Mouse (Mus musculus) thymus, postnatal 4 days (tissue): ENCODE measurements at regions not wholly inside any gene's neighbourhood (a gene's known extent, or its start where the extent isn't known, plus 50 kb on each side); places are given as distances from the start of the nearest gene placed in this dataset.

Experiments used
- DNase-seq: peaks from one replicate; pipeline ENCODE4 v3.0.0; 2021

- no peak for DNase-seq
These were observed 67.5 kb downstream of the Lmo4 start for GRCm38 (mm10) chr3:144137483-144137882.

- DNase-seq = no peak
These were observed 68.6 kb downstream of the Lmo4 start for GRCm38 (mm10) chr3:144136432-144136831.

- no peak for DNase-seq
These were observed 69.4 kb downstream of the Lmo4 start for GRCm38 (mm10) chr3:144135646-144136045.

- DNase-seq = no peak
These were observed 77.0 kb downstream of the Lmo4 start for GRCm38 (mm10) chr3:144128042-144128441.

GRCm38 (mm10) chr3:144124353-144124752, 80.7 kb downstream of the Lmo4 start:
- no peak for DNase-seq

GRCm38 (mm10) chr3:144123361-144124072, 81.5 kb downstream of the Lmo4 start:
- DNase-seq = no peak

GRCm38 (mm10) chr3:144119076-144119475, 85.9 kb downstream of the Lmo4 start:
- DNase-seq = no peak

GRCm38 (mm10) chr3:144113672-144114645, 91.1 kb downstream of the Lmo4 start:
- no peak for DNase-seq

- DNase-seq = no peak
These were observed 94.5 kb downstream of the Lmo4 start for GRCm38 (mm10) chr3:144110331-144111080.

GRCm38 (mm10) chr3:144109769-144110168, 95.3 kb downstream of the Lmo4 start:
- DNase-seq = no peak

GRCm38 (mm10) chr3:144108310-144108709, 96.7 kb downstream of the Lmo4 start:
- DNase-seq = no peak

- DNase-seq = no peak
These were observed 97.4 kb downstream of the Lmo4 start for GRCm38 (mm10) chr3:144107664-144108063.

- DNase-seq = no peak
These were observed 100.7 kb downstream of the Lmo4 start for GRCm38 (mm10) chr3:144104366-144104765.

- DNase-seq = no peak
These were observed 105.6 kb downstream of the Lmo4 start for GRCm38 (mm10) chr3:144099444-144099843.

- DNase-seq = no peak
These were observed 106.3 kb downstream of the Lmo4 start for GRCm38 (mm10) chr3:144098762-144099161.

- no peak for DNase-seq
These were observed 113.8 kb downstream of the Lmo4 start for GRCm38 (mm10) chr3:144091231-144091630.

- peak; percentile 11 for DNase-seq
These were observed 115.2 kb downstream of the Lmo4 start for GRCm38 (mm10) chr3:144089790-144090256.

- DNase-seq = peak; percentile 24
These were observed 116.6 kb downstream of the Lmo4 start for GRCm38 (mm10) chr3:144088261-144088884.

GRCm38 (mm10) chr3:144087771-144088170, 117.2 kb downstream of the Lmo4 start:
- no peak for DNase-seq

- DNase-seq = no peak
These were observed 118.8 kb downstream of the Lmo4 start for GRCm38 (mm10) chr3:144086176-144086575.

- DNase-seq = no peak
These were observed 125.1 kb downstream of the Lmo4 start for GRCm38 (mm10) chr3:144079960-144080359.

- DNase-seq = no peak
These were observed 126.7 kb downstream of the Lmo4 start for GRCm38 (mm10) chr3:144078198-144078935.
